Mouse (Mus musculus) ES-Bruce4 (cell line): ENCODE results near the gene Fank1.

Source experiments
- CTCF ChIP-seq: IDR thresholded peaks from one replicate; pipeline ENCODE4 v1.8.1; 2011; ENCODE audit warnings: low read depth, low read length
- EP300 ChIP-seq: IDR thresholded peaks from 2 replicates; pipeline ENCODE4 v1.6.1; 2011; ENCODE audit warnings: low read depth, low read length; ENCODE audit not compliant: insufficient read depth

DNA sequence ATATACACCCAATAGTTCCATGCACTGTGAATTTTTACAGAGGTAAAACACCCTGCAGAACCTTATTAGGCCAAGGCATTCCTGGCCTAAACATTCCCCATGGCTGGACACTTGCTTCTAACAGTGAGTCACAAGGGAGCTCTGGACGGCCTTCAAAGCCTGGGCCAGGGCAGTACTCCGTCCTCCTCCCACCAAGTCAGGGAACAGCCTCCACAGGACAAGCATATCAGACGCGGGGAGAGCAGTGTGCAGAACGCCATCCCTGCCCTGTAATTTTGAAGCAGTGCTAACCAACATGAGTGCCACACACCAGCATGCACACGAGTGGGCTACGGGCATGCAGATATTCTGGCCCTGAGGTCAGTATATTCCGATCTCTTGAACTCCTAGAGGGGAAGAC lies 29.3 kb upstream of the Fank1 start:
- no peak for TF ChIP-seq EP300
- TF ChIP-seq CTCF, result no peak
